Mouse (Mus musculus) limb, embryonic 10.5 days (tissue): Measurements from ENCODE around the gene Olfr1487. TPM values are rescaled to one million over a fixed set of nuclear protein-coding genes. Genes with fewer than 3 reads are reported as not detected.
"Not testable (repeated sequence)": the region's sequence is repeated elsewhere in the genome, so short reads cannot be mapped to it uniquely, and the experiment has no call there.

Experiments used
- DNase-seq: peaks from one replicate; pipeline ENCODE4 v3.0.0-alpha.2; 2017; ENCODE audit warnings: low spot score
- H3K27ac ChIP-seq: fragments of 300-500 bp; sonication (generic); 2 replicates; pipeline ENCODE4 v1.5.1; 2016; ENCODE audit warnings: mild to moderate bottlenecking
- H3K27me3 ChIP-seq: fragments of 300-500 bp; sonication (generic); 2 replicates; pipeline ENCODE4 v1.6.1; 2016; ENCODE audit warnings: low read depth, mild to moderate bottlenecking; ENCODE audit not compliant: poor library complexity, severe bottlenecking
- H3K36me3 ChIP-seq: fragments of 300-500 bp; sonication (generic); 2 replicates; pipeline ENCODE4 v1.6.1; 2016; ENCODE audit warnings: mild to moderate bottlenecking, moderate library complexity
- H3K4me1 ChIP-seq: fragments of 300-500 bp; sonication (generic); 2 replicates; pipeline ENCODE4 v1.6.1; 2016
- H3K4me3 ChIP-seq: fragments of 300-500 bp; sonication (generic); 2 replicates; pipeline ENCODE4 v1.5.1; 2016; ENCODE audit warnings: mild to moderate bottlenecking, moderate library complexity
- H3K9me3 ChIP-seq: fragments of 300-500 bp; sonication (generic); replicated peaks from 2 replicates; pipeline ENCODE4 v1.6.1; 2016; ENCODE audit warnings: mild to moderate bottlenecking
- WGBS: fragments of 180-500 bp; shearing (Covaris S2); methylation state at CpG from one replicate; pipeline ENCODE4 v1.1.7; 2016; 5-methylcytosine and 5-hydroxymethylcytosine counted together
- microRNA-seq: library from miRNA; unstranded; fragments of <30 nt; microRNA quantifications from one replicate; pipeline ENCODE4, GENCODE M21; 2017
- polyA plus RNA-seq: library from polyadenylated mRNA; unstranded; fragments of >200 nt; fragmentation: Nextera tagmentation; extraction: Ambion mirVana; gene quantifications from 2 replicates; pipeline ENCODE4 v1.2.1, GENCODE M21; 2016

Olfr1487 gene
- polyA plus RNA-seq, result not detected in 2 replicates

- H3K9me3 ChIP-seq, H3K4me1 ChIP-seq, DNase-seq, H3K4me3 ChIP-seq, H3K36me3 ChIP-seq, H3K27ac ChIP-seq, H3K27me3 ChIP-seq: not testable (repeated sequence)
- WGBS, result 93% methylated on average over 2 of the region's 2 CpGs
Observed at GRCm38 (mm10) chr19:13617075-13617474, at the start of gene Olfr1487. TSS of gene Olfr1487 (plus strand) at chr19:13617375.

GRCm38 (mm10) chr19:13583211-13583610 lies 34.0 kb upstream of the Olfr1487 start, which contains the start of gene Olfr1484:
TSS of gene Olfr1484 (plus strand) at chr19:13583511.
- H3K9me3 ChIP-seq, result no peaks in the 10 kb centered on the region; the same call in 1 of the 2 replicates
- WGBS, result 90% methylated on average over 1 of the region's 1 CpGs
- no peaks in the 10 kb centered on the region for H3K36me3 ChIP-seq
- no peak within 1 kb of the TSS for H3K27ac ChIP-seq
- no peaks in the 10 kb centered on the region for H3K27me3 ChIP-seq
- H3K4me3 ChIP-seq, result no peak within 1 kb of the TSS
- H3K4me1 ChIP-seq, result no peaks in the 10 kb centered on the region
- DNase-seq, result no peak

GRCm38 (mm10) chr19:13631321-13631720 lies 14.1 kb downstream of the Olfr1487 start, which contains the start of gene Olfr1489:
TSS of gene Olfr1489 (plus strand) at chr19:13631621.
- 92% methylated on average over 1 of the region's 1 CpGs for WGBS
- no peaks in the 10 kb centered on the region for H3K36me3 ChIP-seq
- no peaks in the 10 kb centered on the region for H3K9me3 ChIP-seq
- H3K4me3 ChIP-seq, result no peak within 1 kb of the TSS
- no peaks in the 10 kb centered on the region for H3K27me3 ChIP-seq
- H3K4me1 ChIP-seq, result no peaks in the 10 kb centered on the region
- H3K27ac ChIP-seq, result no peak within 1 kb of the TSS
- DNase-seq, result no peak

- H3K27ac ChIP-seq, result no peak within 1 kb of the TSS
- no peaks in the 10 kb centered on the region for H3K36me3 ChIP-seq
- 89% methylated on average over 1 of the region's 1 CpGs for WGBS
- no peaks in the 10 kb centered on the region for H3K4me1 ChIP-seq
- H3K9me3 ChIP-seq, result no peaks in the 10 kb centered on the region
- no peaks in the 10 kb centered on the region for H3K27me3 ChIP-seq
- H3K4me3 ChIP-seq, result no peak within 1 kb of the TSS
- no peak for DNase-seq
Observed at GRCm38 (mm10) chr19:13650791-13651190, 33.6 kb downstream of the Olfr1487 start, which contains the start of gene Olfr1490. TSS of gene Olfr1490 (plus strand) at chr19:13651091.

Small RNAs within 50 kb of the gene (microRNA-seq; reads per million reads assigned to microRNA genes)
- gene Gm22323, result not detected
- gene Gm23931, result not detected

Other genes starting within 250 kb of the Olfr1487 start
- not detected in 2 replicates for gene Olfr1469, start 209.5 kb upstream of the Olfr1487 start, polyA plus RNA-seq
- not detected in 2 replicates for gene Olfr1471, start 174.0 kb upstream of the Olfr1487 start, polyA plus RNA-seq
- gene Olfr1472, start 161.3 kb upstream of the Olfr1487 start, polyA plus RNA-seq, result not detected in 2 replicates
- not detected in 2 replicates for gene Olfr1474, start 147.8 kb upstream of the Olfr1487 start, polyA plus RNA-seq
- not detected in 2 replicates for gene Olfr1475, start 137.2 kb upstream of the Olfr1487 start, polyA plus RNA-seq
- gene Olfr1477, start 116.8 kb upstream of the Olfr1487 start, polyA plus RNA-seq, result not detected in 2 replicates
- gene Olfr1480, start 89.5 kb upstream of the Olfr1487 start, polyA plus RNA-seq, result not detected in 2 replicates
- not detected in 2 replicates for gene Olfr1484, start 33.9 kb upstream of the Olfr1487 start, polyA plus RNA-seq
- gene Olfr1489, start 14.2 kb downstream of the Olfr1487 start, polyA plus RNA-seq, result not detected in 2 replicates
- not detected in 2 replicates for gene Olfr1490, start 33.7 kb downstream of the Olfr1487 start, polyA plus RNA-seq
- gene Olfr1491, start 79.9 kb downstream of the Olfr1487 start, polyA plus RNA-seq, result not detected in 2 replicates
- gene Olfr1493-ps1, start 105.9 kb downstream of the Olfr1487 start, polyA plus RNA-seq, result not detected in 2 replicates
- gene Olfr1494, start 122.4 kb downstream of the Olfr1487 start, polyA plus RNA-seq, result not detected in 2 replicates
- gene Olfr1495, start 147.2 kb downstream of the Olfr1487 start, polyA plus RNA-seq, result not detected in 2 replicates
- not detected in 2 replicates for gene Olfr1496, start 160.5 kb downstream of the Olfr1487 start, polyA plus RNA-seq
- gene Olfr1497, start 180.8 kb downstream of the Olfr1487 start, polyA plus RNA-seq, result not detected in 2 replicates
- not detected in 2 replicates for gene Olfr1499, start 202.1 kb downstream of the Olfr1487 start, polyA plus RNA-seq
- gene Olfr1500, start 213.1 kb downstream of the Olfr1487 start, polyA plus RNA-seq, result not detected in 2 replicates
- not detected in 2 replicates for gene Olfr1501, start 233.3 kb downstream of the Olfr1487 start, polyA plus RNA-seq
- gene Olfr1502, start 244.4 kb downstream of the Olfr1487 start, polyA plus RNA-seq, result not detected in 2 replicates